Mouse (Mus musculus): ENCODE measurements around the gene Mier1. TPM values are rescaled to one million over a fixed set of nuclear protein-coding genes. Genes with fewer than 3 reads are reported as not detected.
"Not testable (repeated sequence)": the region's sequence is repeated elsewhere in the genome, so short reads cannot be mapped to it uniquely, and the experiment has no call there.

The Mier1 gene
- total RNA-seq (2021): 10 to 100 TPM; 45.1 to 55.8 TPM

DNA sequence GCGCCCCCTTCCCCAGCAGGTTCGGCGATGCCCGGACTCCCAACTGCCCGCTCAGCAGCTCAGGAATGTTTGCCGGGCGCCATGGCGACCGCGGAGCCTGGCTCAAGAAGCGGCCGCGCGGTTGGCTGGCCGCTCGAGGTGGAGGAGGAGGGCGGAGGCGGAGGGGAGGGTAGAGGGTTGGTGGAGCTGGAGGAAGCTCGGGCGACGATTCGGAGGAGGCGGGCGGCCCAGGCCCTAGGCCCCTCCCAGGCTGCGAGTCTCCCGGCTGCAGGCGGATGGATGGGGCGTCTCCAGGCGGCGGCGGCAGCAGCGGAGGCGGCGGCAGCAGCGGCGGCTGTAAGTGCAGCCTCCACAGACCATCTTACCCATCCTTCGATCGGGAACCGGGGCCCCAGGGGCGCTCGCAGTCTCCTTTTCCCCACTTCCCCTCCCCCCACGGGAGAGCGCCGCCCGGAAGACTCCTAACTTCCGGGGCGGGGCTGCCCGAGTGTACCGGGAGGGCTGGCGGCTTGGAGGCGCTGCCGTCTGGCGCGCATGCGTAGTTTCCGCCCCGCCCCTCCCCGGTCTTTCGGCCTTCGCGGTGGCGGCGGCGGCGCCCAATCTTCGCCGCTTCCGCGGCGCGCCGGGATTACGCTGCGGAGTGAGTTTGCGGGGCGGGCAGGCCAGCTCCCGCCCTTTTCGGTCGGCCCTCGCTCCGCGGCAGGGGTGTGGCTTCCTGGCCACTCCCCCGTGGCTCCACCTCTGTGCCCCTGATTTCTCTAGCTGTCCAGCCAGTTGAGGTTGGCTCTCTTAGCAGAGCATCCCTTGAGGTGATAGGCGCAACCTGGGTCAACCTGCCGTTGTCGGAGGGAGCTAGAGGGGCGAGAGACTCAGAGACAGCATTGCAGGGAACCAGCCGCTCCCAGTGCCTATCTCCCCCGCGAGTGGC is at the start of gene Mier1, which contains the start of gene Wdr78:
Mier1 (plus strand) TSS at position 207 of the 928 bp plus-strand sequence.
Wdr78 (minus strand) TSS at position 372 of the 928 bp plus-strand sequence.
- DNase-seq: peak; percentile 96

DNA sequence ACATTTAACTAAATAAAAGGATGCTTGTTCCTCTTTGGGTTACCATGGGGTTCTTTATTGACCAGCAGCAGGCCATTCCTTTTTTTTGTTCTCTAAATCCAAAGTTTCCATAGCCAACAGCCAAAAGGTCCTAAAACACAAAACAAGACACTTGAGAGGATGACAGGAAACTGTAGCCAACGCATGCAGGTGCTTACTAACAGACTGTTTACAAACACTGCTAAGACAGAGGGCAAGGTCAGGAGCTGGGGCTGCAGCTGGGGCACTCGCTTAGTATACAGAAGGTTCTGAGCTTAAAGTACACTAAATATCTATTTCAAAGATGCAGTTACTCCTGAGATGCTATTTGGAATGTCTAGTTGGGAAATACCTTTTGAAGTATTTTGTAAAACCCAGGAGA is 49.8 kb upstream of the Mier1 start:
- no peak for DNase-seq

DNA sequence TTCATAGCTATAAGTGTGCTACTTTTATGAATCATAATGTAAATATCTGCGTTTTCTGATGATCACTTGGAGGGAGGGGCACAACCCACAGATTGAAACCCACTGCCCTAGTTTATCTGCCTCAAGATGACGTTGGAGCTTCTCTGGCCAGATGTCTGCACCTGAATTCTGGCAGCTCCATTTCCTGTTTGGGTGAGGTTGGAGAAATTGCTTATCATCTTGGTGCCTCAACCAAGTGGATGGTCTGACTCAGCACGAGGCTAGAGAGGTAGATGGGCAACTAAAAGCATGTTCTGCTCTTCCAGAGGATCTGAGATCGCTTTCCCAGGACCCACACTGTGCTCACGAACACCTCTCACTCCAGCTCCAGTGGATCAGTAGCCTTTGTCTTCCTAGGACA is 49.2 kb upstream of the Mier1 start:
- DNase-seq: no peak

DNA sequence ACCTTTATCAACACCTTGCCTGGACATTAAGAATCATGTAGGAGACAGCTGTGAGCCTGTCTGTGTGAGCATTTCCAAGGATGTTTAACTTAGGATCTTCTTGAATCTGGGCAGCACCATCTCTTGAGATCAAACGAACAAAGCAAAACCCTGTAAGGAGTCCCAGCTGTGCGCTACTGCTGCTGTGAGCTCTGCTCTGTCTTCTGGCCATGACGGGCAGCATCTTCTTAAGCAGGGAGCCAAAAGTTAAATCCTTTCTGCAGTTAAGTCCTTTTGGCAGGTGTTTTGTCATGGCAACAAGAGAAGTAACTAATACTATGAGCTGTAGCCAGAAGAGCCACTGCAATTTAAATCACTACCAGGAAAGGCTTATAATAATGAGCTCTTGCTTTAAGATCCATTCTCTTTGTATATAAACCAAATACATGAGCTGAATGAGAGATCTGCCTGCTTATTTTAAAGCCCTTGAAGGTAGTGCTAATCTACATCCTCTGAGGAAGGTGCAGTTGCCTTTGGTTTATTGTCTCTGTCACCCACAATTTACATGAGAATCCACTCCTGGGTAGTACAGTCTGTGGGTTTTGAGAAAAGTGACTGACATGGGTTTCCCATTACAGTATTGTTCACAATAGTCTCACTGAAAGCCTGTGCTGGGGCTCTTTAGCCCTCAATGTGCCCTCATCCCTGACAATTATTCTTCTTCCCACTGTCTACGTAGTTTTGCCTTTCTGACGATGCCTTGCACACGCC is 46.1 kb upstream of the Mier1 start:
- no peak for DNase-seq

DNA sequence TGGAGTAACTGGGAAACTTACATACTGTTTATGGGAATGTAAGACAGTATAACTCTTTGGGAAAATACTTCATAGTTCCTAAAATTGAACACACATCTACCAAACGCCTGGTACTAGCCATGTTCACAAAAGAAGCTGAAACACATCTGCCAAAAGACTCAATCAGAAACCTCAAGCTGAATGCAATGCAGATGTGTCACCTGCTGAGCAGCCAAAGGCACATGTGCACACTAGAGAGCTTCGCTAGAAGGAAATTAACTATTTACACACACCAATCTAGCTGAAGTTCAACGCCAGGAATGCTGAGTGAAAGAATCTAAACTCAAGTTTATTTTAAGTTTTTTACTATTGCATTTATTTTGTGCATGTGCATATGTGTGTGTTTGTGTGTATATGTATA is 43.6 kb upstream of the Mier1 start:
- DNase-seq: no peak

DNA sequence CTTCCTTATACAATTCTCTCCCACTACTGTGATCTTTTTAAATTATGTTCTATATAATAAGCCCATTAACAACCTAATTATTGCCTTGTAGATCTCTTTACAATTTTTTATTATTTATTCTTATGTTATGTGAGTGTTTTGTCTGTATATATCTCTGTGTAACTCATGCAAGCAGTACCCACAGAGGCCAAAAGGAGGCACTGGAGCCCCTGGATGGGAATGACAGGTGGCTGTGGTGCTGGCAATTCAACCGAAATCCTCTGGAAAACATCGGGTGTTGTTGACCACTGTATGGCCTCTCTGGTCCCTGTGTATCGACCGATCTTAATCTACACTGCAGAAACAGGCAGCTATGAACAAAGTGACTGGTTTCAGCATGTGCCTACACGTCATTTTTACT is 29.0 kb upstream of the Mier1 start:
- no peak for DNase-seq

DNA sequence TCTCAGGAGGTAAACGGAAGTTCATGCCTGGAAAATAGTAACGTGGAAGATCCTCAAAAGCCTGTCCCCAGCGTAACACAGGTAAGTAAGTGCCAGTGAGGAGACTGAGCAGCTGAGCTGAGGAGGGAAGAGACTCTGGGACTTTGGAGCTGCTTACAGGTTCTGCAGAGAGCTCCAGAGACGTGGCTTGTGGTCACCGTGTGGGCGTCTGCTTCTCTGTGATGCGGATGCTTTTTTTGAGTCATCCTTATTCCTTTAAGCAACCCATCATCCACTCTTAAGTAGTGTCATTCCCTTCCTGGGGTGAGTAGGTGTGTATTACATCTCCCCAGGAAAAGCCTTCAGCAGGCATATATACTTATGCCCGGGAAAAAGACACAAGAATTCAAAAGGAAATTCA is 18.3 kb upstream of the Mier1 start:
- no peak for DNase-seq

DNA sequence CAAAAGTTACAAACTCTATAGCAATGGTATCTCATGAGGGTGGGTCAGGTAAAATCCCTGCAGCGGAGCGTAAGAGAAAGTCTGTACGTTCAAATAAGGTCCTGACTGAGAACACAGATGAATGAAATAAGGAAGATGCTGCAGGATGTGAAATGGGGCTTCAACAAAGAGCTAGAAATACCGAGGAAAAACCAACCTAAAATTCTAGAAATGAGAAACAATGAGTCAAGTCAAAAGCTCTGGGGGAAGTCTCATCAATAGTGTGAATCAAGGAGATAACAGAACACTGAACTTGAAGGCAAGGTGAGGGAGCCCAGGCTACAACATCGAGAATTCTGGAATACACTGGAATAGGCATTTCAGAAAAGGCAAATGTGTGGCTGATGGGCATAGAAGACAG is 15.7 kb upstream of the Mier1 start:
- DNase-seq: no peak

DNA sequence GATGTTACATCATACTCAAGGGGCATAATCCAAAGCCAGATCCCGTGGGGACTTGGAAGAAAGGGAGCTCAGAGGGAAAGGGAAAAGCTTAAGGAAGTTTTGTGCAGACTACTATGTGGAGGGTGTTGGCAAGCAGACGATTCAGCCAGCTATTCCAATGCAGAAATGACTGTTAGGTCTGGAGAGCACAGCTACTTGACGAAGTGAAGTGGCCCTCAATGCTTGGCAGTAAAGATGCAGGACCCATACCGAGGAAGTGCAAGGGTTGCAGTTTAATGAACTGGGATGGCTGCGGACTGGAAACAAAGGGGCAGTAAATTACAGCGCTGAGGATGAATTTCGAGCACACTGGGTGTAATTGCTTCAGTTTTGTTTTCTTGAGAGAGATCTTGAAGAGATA is 1.5 kb upstream of the Mier1 start:
- no peak for DNase-seq

DNA sequence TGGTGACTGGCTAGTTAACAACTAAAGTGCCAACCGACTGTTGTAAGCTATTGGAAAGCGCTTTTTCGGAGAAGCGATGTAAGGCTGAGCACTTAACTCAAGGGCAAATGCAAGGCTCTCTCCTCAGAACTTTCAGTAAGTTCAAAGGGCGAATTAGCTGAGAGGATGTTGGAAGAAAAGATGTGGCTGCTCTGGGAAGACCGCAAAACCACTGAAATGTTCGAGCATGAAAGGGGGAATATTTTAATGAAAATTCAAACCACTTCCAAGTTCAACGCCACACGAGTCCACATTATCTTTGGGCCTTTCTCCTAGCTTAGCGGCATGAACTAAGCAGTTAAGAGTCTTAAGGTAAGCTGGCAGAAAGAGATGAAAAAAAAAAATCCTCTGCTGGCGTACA is 788 bp upstream of the Mier1 start:
- DNase-seq: no peak

DNA sequence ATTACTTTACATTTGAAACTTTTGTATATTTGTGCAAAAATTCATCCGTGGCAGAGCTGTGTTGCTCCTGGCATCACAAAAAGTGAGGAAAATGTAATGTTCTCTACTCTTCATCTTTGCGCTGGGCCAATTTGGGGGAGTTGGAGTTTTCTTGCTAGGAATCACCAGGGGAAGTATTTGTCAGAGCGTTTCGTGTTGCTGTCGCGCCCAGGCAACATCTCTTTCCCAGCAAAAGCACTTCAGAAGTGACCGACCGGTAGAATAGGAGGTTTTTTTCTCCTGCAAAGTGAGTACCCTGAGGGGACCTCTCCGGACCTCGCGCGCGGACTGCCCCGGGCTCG is 4.7 kb downstream of the Mier1 start:
- DNase-seq: no peak

DNA sequence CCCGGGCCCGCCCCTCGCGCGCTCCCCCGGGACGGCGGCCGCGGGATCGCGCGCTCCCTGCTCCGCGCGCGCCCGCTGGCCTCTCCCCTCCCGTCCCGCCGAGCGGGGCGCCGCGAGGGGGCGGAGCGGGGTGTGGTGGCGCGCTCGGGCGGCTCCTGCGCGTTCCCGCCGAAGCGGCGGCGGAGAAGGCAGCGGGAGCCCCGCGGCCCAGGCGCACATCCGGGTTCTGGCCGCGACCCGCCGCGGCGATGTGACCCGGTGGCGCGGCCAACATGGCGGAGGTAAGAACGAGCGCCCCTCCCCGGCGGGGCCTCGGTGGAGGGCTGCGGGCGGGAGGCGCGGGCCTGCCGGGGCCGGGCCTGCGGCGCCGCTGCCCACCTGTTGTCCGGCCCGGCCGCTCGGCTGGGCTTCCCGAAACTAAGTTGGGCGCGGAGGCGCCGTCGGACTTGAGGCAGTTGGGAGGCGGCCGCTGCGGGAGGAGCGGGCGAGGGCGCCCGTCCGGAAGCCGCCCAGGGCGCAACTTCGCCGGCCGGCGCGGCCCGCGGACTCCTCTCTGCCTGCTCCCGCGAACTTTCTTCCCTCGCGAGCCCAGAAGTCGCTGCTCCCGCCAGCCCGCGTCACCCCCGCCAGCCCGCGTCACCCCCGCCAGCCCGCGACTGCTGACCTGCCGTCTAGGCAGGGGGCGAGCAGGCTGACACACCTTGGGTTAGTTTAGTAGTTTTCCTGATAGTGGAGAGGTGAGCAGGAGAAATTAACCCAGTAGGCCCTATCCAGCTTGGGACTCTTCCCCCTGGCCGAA is 5.2 kb downstream of the Mier1 start:
- DNase-seq: peak; percentile 76 to 77

DNA sequence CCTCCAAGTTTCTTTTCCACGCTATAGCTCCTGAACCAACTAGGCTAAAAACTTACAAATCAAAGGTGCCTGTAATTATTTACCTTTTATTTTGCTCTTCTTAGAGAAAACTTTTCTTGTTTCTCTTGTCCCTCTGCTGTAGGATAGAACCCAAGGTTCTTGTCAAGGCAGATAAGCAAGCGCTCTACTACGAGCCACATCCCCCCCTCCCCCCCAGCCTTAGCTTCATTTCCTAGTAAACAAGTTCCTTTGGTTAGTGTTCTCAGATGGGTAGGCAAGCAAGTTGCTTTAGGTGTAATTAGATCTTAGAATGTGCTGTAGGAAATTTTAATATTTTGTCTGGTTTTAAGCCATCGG is 5.8 kb downstream of the Mier1 start:
- no peak for DNase-seq

DNA sequence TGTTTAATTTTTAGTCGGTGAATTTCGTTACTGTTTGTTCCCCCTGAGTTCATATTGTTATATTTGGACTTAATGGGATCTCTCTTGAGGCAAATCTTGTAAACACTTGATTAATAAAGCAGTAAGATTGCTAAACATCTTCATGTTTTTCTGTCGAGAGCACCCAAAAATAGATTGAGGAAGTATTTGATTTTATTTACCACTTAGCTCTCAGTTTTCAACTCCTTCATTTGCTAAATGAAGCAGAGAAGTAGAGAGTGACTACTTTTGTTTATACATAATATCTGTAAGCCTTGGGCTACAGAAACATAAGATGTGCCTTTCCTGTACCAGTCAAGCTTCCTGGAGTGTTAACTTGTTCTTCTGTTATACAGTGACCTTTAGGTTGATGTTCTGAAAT is 6.2 kb downstream of the Mier1 start:
- DNase-seq: no peak

DNA sequence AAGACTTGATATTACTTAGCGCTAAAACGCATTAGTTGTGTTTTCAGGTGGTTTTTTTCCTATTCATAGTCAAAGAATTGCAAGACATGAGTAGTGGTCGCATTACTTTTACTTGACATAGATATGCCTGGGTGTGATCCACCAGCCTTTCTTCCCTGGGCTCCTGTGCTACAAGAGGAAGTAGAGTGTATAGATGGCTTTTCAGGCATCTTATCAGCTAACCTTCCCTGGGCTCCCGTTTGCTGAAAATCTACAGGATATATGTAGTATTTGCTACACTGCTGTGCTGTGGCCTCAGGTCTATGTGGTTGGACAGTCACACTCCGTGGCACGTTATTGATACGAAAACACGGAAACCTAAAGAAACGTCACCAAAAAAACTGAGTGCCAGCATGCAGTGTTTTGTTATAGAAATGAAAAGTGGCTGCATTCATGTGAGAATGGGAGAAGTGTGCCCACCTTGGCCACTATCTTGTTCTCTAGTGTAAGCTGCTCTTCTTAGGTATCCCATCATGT is 6.7 kb downstream of the Mier1 start:
- no peak for DNase-seq

DNA sequence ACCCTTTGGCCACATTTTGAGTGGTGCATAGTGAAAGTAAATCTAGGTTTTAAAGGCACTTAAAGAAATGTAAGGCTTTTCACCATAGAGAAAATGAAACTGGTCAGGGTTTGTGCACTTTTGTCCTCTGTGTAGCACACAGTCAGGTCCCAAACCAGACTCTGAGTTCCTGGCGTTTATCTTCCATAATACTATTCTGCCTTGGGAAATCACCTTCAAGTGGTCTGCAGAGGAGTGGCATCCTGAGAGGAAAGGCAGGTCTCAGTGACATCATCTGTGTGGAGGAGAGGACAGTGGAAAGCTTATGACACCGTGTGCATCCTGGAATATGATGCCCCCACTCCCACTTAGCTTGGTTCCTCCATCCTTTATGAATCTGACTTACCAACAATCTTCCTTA is 8.9 kb downstream of the Mier1 start:
- no peak for DNase-seq

DNA sequence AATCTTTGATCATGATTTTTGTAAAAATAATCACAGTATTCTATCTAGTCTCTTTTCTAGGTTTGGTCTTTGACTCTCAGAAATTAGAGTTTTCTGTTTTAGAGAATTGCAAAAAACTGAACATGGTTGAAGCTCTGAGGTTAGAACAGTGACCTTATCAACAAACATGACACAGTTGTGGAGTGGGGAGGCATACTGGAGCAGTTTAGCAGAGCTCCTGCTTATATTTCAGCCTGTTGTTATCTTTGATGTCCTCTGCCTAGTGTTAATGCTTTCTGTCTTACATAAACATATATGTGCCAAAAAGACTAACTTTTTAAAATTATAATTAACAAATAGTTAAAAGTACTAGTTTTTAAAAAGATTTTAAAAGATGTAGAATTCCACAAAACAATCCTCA is 9.4 kb downstream of the Mier1 start:
- no peak for DNase-seq

DNA sequence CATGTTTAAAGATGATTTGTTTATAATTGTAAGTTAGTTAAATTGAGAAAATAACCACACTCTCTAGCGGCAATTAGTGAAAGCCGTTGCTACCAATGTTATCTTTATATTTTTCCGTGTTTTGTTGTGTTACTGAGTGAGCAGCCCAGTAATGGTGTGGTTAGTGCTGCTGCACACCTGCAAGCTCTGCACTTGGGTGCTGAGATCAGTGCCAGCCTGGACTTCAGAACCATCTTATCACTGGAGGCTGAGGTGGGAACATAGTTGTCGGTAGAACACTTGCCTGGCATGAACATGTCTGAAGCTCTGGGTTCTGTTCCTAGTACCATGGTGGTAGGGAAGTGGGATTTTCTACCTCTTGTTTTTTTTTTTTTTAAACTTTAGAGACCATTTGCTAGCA is 12.3 kb downstream of the Mier1 start:
- no peak for DNase-seq

DNA sequence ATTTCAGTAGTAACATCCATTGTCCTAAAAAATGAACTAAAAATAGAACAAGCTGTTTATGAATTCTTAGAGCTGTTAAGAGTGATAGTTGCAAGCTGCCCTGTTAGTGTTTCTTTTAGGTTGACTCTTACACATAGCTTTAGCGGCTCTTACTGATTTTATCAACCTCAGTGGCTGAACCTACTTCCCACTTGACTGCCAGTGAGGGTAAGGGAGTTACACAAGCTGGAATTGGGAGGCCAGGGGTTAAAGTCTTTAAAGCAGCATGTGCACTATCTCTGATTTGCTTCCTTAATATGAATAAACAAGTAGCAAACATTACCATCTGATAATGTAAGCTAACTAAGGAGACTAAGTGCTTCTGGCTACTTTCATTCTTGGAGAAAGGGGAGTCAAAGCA is 22.8 kb downstream of the Mier1 start:
- no peak for DNase-seq

DNA sequence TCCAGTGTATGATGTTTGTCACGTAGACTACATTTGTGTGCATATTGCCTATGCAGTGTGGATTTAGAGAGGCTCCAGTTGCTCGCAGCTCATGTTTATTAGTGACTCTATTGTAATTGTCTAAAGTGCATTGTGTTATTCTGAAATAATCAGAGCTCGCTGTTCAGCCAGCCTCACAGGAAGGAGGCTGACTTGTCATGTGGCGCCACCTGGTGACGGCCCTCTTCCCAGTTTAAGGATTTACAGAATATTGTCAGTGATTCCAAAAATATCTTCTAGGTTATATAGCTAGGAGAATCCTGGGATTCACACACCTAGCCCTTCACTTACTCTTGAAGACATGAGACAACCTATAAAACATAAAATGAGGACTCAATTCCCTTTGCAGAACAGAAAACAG is 32.1 kb downstream of the Mier1 start:
- peak; percentile 69 to 73 for DNase-seq

DNA sequence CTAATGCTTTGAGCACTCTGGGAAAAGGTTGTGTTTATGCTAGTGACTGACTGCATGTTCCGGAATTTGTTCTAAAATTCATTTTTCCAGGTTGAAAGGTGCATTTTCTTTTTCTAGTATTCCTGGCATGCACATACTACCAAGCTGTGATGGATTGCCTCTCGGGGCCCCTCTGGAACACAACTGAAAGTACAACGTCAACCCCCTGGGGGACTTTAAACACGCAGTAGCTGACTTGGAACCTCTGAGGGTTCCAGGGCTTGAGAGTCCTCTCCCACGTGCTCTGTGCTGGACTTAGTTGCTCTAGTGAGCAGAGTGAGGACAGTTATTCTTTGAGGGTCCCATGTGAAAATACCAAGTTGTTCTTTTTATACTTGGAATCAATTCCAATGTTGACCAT is 37.8 kb downstream of the Mier1 start:
- DNase-seq: no peak

DNA sequence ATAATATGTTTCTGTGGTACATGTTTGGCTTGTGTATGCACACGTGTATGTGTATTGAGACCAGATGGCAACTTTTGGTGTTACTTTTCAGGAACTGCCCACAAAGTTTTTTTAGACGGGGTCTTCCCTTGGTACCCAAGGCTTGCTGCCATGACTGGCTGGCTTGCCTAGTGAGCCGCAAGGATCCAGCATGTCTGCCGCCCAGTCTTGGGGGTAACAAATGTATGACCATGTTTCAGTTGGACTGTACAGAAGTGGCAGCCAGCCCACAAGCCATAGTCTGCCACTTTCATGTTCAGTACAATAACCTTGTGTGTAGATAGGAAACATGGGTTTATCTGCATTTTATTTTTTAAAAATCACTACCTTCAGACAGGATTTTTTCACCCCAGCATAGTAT is 44.6 kb downstream of the Mier1 start:
- DNase-seq: no peak

DNA sequence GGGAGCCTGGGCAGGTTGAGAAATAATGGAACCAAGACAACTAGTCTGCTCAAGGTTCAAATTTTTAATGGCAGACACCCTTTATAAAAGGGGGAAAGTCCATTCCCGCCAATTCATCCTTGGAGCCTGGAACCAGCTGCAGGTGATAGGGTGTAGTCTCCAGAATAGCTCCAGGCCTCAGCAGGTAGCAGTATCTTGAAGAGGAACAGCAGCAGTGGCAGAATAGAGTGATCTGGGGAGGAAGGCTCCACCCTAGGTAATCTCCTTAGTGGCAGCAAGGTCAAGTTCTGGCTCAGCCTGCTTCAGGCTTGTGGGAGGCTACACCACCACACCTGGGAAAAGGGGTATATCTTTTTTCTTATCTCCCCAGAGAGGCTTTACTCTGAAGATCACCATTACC is 52.0 kb downstream of the Mier1 start:
- not testable (repeated sequence) for DNase-seq
